Mouse (Mus musculus) heart, postnatal 0 days (tissue): Measurements from ENCODE around the gene Zfp622.

Experiments
- CTCF ChIP-seq: IDR thresholded peaks from 2 replicates; pipeline ENCODE4 v1.5.1; 2016; ENCODE audit warnings: antibody characterized with exemption, control low read depth, low read depth
- EP300 ChIP-seq: IDR thresholded peaks from 2 replicates; pipeline ENCODE4 v1.6.1; 2016; ENCODE audit warnings: antibody characterized with exemption, low read depth

- no peak for TF ChIP-seq EP300
- TF ChIP-seq CTCF: no peak
These were observed 28.7 kb downstream of the Zfp622 start for GRCm38 (mm10) chr15:26012891-26013290.
